Mouse (Mus musculus) ES-Bruce4 (cell line): ENCODE measurements around the gene Rhbdd1.

Experiments used
- CTCF ChIP-seq: IDR thresholded peaks from one replicate; pipeline ENCODE4 v1.8.1; 2011; ENCODE audit warnings: low read depth, low read length
- EP300 ChIP-seq: IDR thresholded peaks from 2 replicates; pipeline ENCODE4 v1.6.1; 2011; ENCODE audit warnings: low read depth, low read length; ENCODE audit not compliant: insufficient read depth

- TF ChIP-seq CTCF (no peak), EP300 (no peak)
These were observed 170.1 kb downstream of the Rhbdd1 start for GRCm38 (mm10) chr1:82486371-82486770.
